In the genomic region with DNA sequence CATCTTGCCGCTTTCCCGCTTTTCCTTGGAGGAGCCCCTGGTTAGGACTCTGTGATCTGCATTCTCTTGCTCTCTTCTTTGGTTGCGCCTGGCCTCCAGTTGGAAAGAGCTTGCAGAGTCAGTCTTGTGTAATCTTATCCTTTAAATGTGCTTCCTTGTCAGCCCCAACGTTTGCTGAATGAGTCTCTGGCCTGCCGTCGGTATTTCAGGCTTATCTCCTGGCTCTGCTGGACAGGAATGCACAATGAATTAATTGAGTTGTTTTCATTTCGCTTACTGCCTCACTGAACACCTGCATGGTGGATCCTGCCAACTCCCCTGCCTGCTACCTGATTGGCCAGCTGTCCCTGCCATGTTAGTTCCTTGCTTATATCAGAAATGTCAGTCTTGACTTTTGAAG, we compare ENCODE assay signal across 12 mouse cellular contexts. TPM values are rescaled to one million over a fixed set of nuclear protein-coding genes. Genes with fewer than 3 reads are reported as not detected.
DNase-seq lines count a peak whose midpoint lies in the region; ATAC-seq and TF ChIP-seq lines count a peak whose summit lies in the region.
"Had no signal": no experiment of that assay in that cellular context is flagged by ENCODE, and none has a peak within 500 bp of the region (broad histone marks: within the 10 kb centered on the region; RNA-seq: fewer than 3 reads in every experiment).

No protein-coding gene starts in this region.

- intact Hi-C loops in gastrocnemius, adult 2 months (cut with DNase I): no loop called here

- TF ChIP-seq CTCF in midbrain, postnatal 0 days (IDR thresholded peaks at IDR 0.05): no peak
- no peak for TF ChIP-seq CTCF in gastrocnemius, adult 2 months (IDR thresholded peaks at IDR 0.05)

- no peaks in the 10 kb centered on the region for H3K36me3 ChIP-seq in midbrain, postnatal 0 days (ENCODE audit: insufficient read depth, low read length)
- H3K36me3 ChIP-seq: G1E; limb, embryonic 15.5 days; neural tube, embryonic 15.5 days had no signal

- H3K4me2 ChIP-seq in midbrain, postnatal 0 days (ENCODE audit: low read depth, low read length, poor library complexity, severe bottlenecking): no peak overlapping the region
- H3K4me2 ChIP-seq: limb, embryonic 15.5 days; neural tube, embryonic 15.5 days had no signal

- WGBS in midbrain, postnatal 0 days: 42% methylated on average over 7 of the region's 7 CpGs

- H3K4me1 ChIP-seq in midbrain, postnatal 0 days (ENCODE audit: insufficient read depth, low read length): no peaks in the 10 kb centered on the region

- no peak overlapping the region for H3K9ac ChIP-seq in midbrain, postnatal 0 days (replicated peaks; ENCODE audit: low read length, poor library complexity, severe bottlenecking)
- H3K9ac ChIP-seq: limb, embryonic 15.5 days; neural tube, embryonic 15.5 days had no signal

- H3K9me3 ChIP-seq in midbrain, postnatal 0 days (ENCODE audit: low read length): no peaks in the 10 kb centered on the region
- H3K9me3 ChIP-seq: G1E; limb, embryonic 15.5 days; neural tube, embryonic 15.5 days had no signal

- peak; percentile 12 for DNase-seq in cerebellum, adult 9-11 months
- no peak for DNase-seq in cerebellum, adult 11 months
- DNase-seq in kidney, adult 11 months: peak; percentile 52
- DNase-seq in kidney, adult 9 months: no peak
- DNase-seq in kidney, adult 18-20 months: peak; percentile 28
- DNase-seq in midbrain, postnatal 0 days (ENCODE audit: low spot score): peak; percentile 73
- DNase-seq in gastrocnemius, adult 2 months: no peak
- DNase-seq in embryo, embryonic 9.5 days (ENCODE audit: extremely low spot score): no peak
- DNase-seq: thymus, postnatal 4 days had no signal

- no peaks in the 10 kb centered on the region for H3K27me3 ChIP-seq in midbrain, postnatal 0 days (ENCODE audit: insufficient read depth, low read length)
- H3K27me3 ChIP-seq: limb, embryonic 15.5 days; neural tube, embryonic 15.5 days had no signal

- H3K27ac ChIP-seq in midbrain, postnatal 0 days (ENCODE audit: low read depth, low read length): no peak overlapping the region
- H3K27ac ChIP-seq in gastrocnemius, adult 2 months: no peak overlapping the region
- H3K27ac ChIP-seq: limb, embryonic 15.5 days; neural tube, embryonic 15.5 days had no signal

- no peak overlapping the region for H3K4me3 ChIP-seq in midbrain, postnatal 0 days (ENCODE audit: low read depth, low read length)
- no peak overlapping the region for H3K4me3 ChIP-seq in gastrocnemius, adult 2 months
- H3K4me3 ChIP-seq: limb, embryonic 15.5 days; neural tube, embryonic 15.5 days had no signal

- peak; percentile 47 for ATAC-seq in midbrain, postnatal 0 days (ENCODE audit: low FRiP score)

RNA-seq across cellular contexts. Expression of gene Smco4, which starts 19.7 kb away (rescaled TPM):
- 3.5 and 5.0 TPM in 2 replicates for total RNA-seq in midbrain, postnatal 0 days (2014; rRNA removed)
- 0.38 and 0.42 TPM in 2 replicates for polyA plus RNA-seq in midbrain, postnatal 0 days (2015; fragmentation: Nextera tagmentation; extraction: Ambion mirVana)
- 10 to 100 TPM in 1 of 2 experiments, 1 to 10 TPM in 1; 6.8 to 15.0 TPM for total RNA-seq in gastrocnemius, adult 2 months (2021)
- polyA plus RNA-seq: G1E had no signal

Comparison
In these comparisons a context has a peak if more than half of its experiments do, and no peak if none do; other contexts are left out.
1. DNase-seq: peak in cerebellum, adult 9-11 months (single experiment), kidney, adult 11 months (single experiment), kidney, adult 18-20 months (single experiment) and midbrain, postnatal 0 days (single experiment); none in cerebellum, adult 11 months (single experiment), kidney, adult 9 months (single experiment), gastrocnemius, adult 2 months (single experiment) and embryo, embryonic 9.5 days (single experiment).